Mouse (Mus musculus): ENCODE measurements around the gene Purb. TPM values are rescaled to one million over a fixed set of nuclear protein-coding genes. Genes with fewer than 3 reads are reported as not detected.

Purb gene
- polyA plus RNA-seq, 1 experiment = 52.0 TPM

GRCm38 (mm10) chr11:6489257-6489656 is 13.5 kb upstream of the Purb start:
- H3K9me3 ChIP-seq (replicated peaks; ENCODE audit: control insufficient read depth, insufficient read depth, low read length, poor library complexity, severe bottlenecking) = no peaks in the 10 kb centered on the region
- no peak overlapping the region for H3K9ac ChIP-seq (ENCODE audit: low read depth, poor library complexity, severe bottlenecking)
- TF ChIP-seq POLR2A (IDR thresholded peaks at IDR 0.05; ENCODE audit: insufficient read depth, low read length) = no peak
- no peak for TF ChIP-seq CTCF (IDR thresholded peaks at IDR 0.05; ENCODE audit: low read depth, low read length)
- TF ChIP-seq EP300 (IDR thresholded peaks at IDR 0.05; ENCODE audit: insufficient read depth, low read depth, low read length) = no peak
- peak overlapping the region; percentile 29 for H3K27ac ChIP-seq (ENCODE audit: insufficient read depth, low read length)
- no peaks in the 10 kb centered on the region for H3K27me3 ChIP-seq (ENCODE audit: control insufficient read depth, insufficient read depth, low read length, poor library complexity, severe bottlenecking)
- H3K4me3 ChIP-seq (ENCODE audit: low read depth, low read length) = no peak overlapping the region
- no peaks in the 10 kb centered on the region for H3K36me3 ChIP-seq (ENCODE audit: control insufficient read depth, insufficient read depth, low read length, poor library complexity, severe bottlenecking)
- peaks cover 3% of the 10 kb centered on the region for H3K4me1 ChIP-seq (ENCODE audit: control insufficient read depth, insufficient read depth, low read length)

DNA sequence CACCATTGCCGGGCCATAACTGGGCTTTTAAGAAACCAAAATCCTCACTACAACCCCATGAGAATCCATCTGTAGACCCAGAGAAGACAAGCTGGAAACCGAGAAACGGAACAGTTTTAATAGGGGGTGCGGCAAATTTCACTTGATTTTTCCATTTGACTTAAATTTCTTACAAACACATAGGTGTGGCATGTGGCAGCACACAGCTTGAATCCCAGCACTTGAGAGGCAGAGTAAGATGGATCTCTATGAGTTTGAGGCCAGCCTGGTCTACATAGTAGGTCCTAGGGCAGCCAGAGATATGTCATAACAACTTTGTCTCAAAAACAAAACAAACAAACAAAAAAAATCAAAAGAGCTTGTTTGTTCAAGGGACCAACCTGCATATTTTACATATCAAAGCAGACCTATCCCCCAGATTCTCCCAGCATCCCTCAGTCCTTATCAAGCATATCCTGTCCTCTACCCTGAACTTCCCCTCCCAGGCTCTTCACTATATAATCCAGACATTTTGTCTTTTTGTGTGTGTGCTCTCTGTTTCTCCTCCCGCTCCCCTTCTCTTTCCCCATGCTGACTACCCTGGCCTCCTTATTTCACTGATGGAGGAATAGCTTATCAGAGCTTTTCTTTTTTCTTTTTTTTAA is 12.4 kb upstream of the Purb start:
- Histone ChIP-seq H3K27ac (ENCODE audit: insufficient read depth, low read length) (peak overlapping the region; percentile 82), H3K36me3 (ENCODE audit: control insufficient read depth, insufficient read depth, low read length, poor library complexity, severe bottlenecking) (no peaks in the 10 kb centered on the region), H3K9ac (ENCODE audit: low read depth, poor library complexity, severe bottlenecking) (peak overlapping the region; percentile 4), H3K4me1 (ENCODE audit: control insufficient read depth, insufficient read depth, low read length) (peaks cover 3% of the 10 kb centered on the region), H3K27me3 (ENCODE audit: control insufficient read depth, insufficient read depth, low read length, poor library complexity, severe bottlenecking) (no peaks in the 10 kb centered on the region), H3K9me3 (replicated peaks; ENCODE audit: control insufficient read depth, insufficient read depth, low read length, poor library complexity, severe bottlenecking) (no peaks in the 10 kb centered on the region), H3K4me3 (ENCODE audit: low read depth, low read length) (no peak overlapping the region)
- no peak for TF ChIP-seq EP300 (IDR thresholded peaks at IDR 0.05; ENCODE audit: insufficient read depth, low read depth, low read length)
- TF ChIP-seq CTCF (IDR thresholded peaks at IDR 0.05; ENCODE audit: low read depth, low read length) = no peak
- TF ChIP-seq POLR2A (IDR thresholded peaks at IDR 0.05; ENCODE audit: insufficient read depth, low read length) = no peak

DNA sequence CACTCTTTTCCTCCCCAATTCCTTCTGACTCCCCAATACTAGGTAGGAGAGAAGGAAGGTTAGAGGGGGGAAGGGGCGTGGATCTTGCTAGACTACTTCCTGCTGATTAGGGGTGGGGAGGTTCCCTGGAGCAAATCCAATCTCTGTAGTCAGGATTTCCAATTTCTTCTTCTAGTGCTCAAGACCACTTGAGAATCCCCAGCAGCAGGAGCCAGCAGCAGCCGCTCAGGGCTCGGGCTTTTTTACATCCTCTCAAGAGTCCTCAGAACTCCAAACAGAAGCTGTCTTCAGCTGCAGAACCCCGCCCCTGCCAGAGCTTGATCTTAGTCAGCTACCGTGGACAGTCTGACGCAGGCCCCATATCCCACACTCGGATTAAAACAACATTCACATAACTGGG is 11.8 kb upstream of the Purb start:
- TF ChIP-seq EP300 (IDR thresholded peaks at IDR 0.05; ENCODE audit: insufficient read depth, low read depth, low read length) (no peak), CTCF (IDR thresholded peaks at IDR 0.05; ENCODE audit: low read depth, low read length) (no peak), POLR2A (IDR thresholded peaks at IDR 0.05; ENCODE audit: insufficient read depth, low read length) (no peak)
- H3K4me1 ChIP-seq (ENCODE audit: control insufficient read depth, insufficient read depth, low read length) = peaks cover 3% of the 10 kb centered on the region
- H3K9me3 ChIP-seq (replicated peaks; ENCODE audit: control insufficient read depth, insufficient read depth, low read length, poor library complexity, severe bottlenecking) = no peaks in the 10 kb centered on the region
- peak overlapping the region; percentile 14; the same call in 1 of the 2 replicates for H3K4me3 ChIP-seq (ENCODE audit: low read depth, low read length)
- H3K27ac ChIP-seq (ENCODE audit: insufficient read depth, low read length) = peak overlapping the region; percentile 82
- H3K27me3 ChIP-seq (ENCODE audit: control insufficient read depth, insufficient read depth, low read length, poor library complexity, severe bottlenecking) = no peaks in the 10 kb centered on the region
- peak overlapping the region; percentile 4 for H3K9ac ChIP-seq (ENCODE audit: low read depth, poor library complexity, severe bottlenecking)
- H3K36me3 ChIP-seq (ENCODE audit: control insufficient read depth, insufficient read depth, low read length, poor library complexity, severe bottlenecking) = no peaks in the 10 kb centered on the region

- Histone ChIP-seq H3K27ac (ENCODE audit: insufficient read depth, low read length) (peak overlapping the region; percentile 82), H3K4me3 (ENCODE audit: low read depth, low read length) (0 out of 2 replicates have a peak overlapping the region, but pooled peaks have one; percentile 15), H3K9me3 (replicated peaks; ENCODE audit: control insufficient read depth, insufficient read depth, low read length, poor library complexity, severe bottlenecking) (no peaks in the 10 kb centered on the region), H3K36me3 (ENCODE audit: control insufficient read depth, insufficient read depth, low read length, poor library complexity, severe bottlenecking) (no peaks in the 10 kb centered on the region), H3K27me3 (ENCODE audit: control insufficient read depth, insufficient read depth, low read length, poor library complexity, severe bottlenecking) (no peaks in the 10 kb centered on the region), H3K9ac (ENCODE audit: low read depth, poor library complexity, severe bottlenecking) (peak overlapping the region; percentile 4; the same call in 1 of the 2 replicates), H3K4me1 (ENCODE audit: control insufficient read depth, insufficient read depth, low read length) (peaks cover 3% of the 10 kb centered on the region)
- TF ChIP-seq POLR2A (IDR thresholded peaks at IDR 0.05; ENCODE audit: insufficient read depth, low read length) (no peak), EP300 (IDR thresholded peaks at IDR 0.05; ENCODE audit: insufficient read depth, low read depth, low read length) (peak; percentile 48; the same call in 1 of the 2 replicates), CTCF (IDR thresholded peaks at IDR 0.05; ENCODE audit: low read depth, low read length) (no peak)
Measured at GRCm38 (mm10) chr11:6486916-6487315, 11.2 kb upstream of the Purb start.

DNA sequence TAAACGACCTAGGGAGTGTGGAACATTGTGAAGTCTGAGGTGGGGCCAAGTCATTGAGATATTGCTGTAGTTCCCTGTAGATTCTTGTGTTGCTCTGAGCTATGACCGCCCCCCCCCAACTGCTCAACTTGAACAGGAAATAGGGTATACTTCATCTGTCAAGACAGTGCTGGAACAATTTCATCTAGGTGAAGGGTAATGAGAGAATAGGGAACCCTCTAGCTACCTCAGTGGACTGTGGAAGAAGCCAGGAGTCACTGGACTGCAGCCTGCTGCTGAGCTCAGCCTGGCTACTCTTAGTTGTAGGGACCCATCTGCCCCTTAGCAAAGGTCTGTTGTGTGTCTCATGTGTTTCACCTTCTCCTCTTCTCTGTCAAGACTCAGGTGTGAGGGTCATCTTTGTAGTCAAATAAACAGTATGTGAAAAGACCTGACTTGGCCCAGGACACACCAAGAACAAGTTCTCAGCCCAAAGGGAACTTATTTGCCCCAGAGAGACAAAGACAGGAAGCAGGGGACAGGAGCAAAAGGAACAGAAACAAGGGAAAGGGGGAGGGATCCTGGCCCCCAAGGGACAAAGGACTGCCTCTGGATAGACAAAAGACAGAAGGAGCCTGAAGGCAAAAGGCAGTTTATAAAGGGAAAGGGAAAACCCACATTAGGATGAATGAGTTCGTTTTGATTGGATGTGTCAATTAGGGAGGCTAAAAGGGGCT is 8.7 kb upstream of the Purb start:
- no peak overlapping the region for H3K27ac ChIP-seq (ENCODE audit: insufficient read depth, low read length)
- TF ChIP-seq EP300 (IDR thresholded peaks at IDR 0.05; ENCODE audit: insufficient read depth, low read depth, low read length) (no peak), CTCF (IDR thresholded peaks at IDR 0.05; ENCODE audit: low read depth, low read length) (no peak), POLR2A (IDR thresholded peaks at IDR 0.05; ENCODE audit: insufficient read depth, low read length) (no peak)
- H3K9ac ChIP-seq (ENCODE audit: low read depth, poor library complexity, severe bottlenecking) = no peak overlapping the region
- no peaks in the 10 kb centered on the region for H3K27me3 ChIP-seq (ENCODE audit: control insufficient read depth, insufficient read depth, low read length, poor library complexity, severe bottlenecking)
- H3K4me3 ChIP-seq (ENCODE audit: low read depth, low read length) = no peak overlapping the region
- no peaks in the 10 kb centered on the region for H3K36me3 ChIP-seq (ENCODE audit: control insufficient read depth, insufficient read depth, low read length, poor library complexity, severe bottlenecking)
- no peaks in the 10 kb centered on the region for H3K9me3 ChIP-seq (replicated peaks; ENCODE audit: control insufficient read depth, insufficient read depth, low read length, poor library complexity, severe bottlenecking)
- peaks cover 3% of the 10 kb centered on the region for H3K4me1 ChIP-seq (ENCODE audit: control insufficient read depth, insufficient read depth, low read length)

- H3K4me3 ChIP-seq (ENCODE audit: low read depth, low read length) = no peak overlapping the region
- no peaks in the 10 kb centered on the region for H3K27me3 ChIP-seq (ENCODE audit: control insufficient read depth, insufficient read depth, low read length, poor library complexity, severe bottlenecking)
- no peaks in the 10 kb centered on the region for H3K36me3 ChIP-seq (ENCODE audit: control insufficient read depth, insufficient read depth, low read length, poor library complexity, severe bottlenecking)
- H3K9ac ChIP-seq (ENCODE audit: low read depth, poor library complexity, severe bottlenecking) = no peak overlapping the region
- H3K27ac ChIP-seq (ENCODE audit: insufficient read depth, low read length) = no peak overlapping the region
- peaks cover 3% of the 10 kb centered on the region for H3K4me1 ChIP-seq (ENCODE audit: control insufficient read depth, insufficient read depth, low read length)
- TF ChIP-seq CTCF (IDR thresholded peaks at IDR 0.05; ENCODE audit: low read depth, low read length) (no peak), POLR2A (IDR thresholded peaks at IDR 0.05; ENCODE audit: insufficient read depth, low read length) (no peak), EP300 (IDR thresholded peaks at IDR 0.05; ENCODE audit: insufficient read depth, low read depth, low read length) (no peak)
- no peaks in the 10 kb centered on the region for H3K9me3 ChIP-seq (replicated peaks; ENCODE audit: control insufficient read depth, insufficient read depth, low read length, poor library complexity, severe bottlenecking)
Measured at GRCm38 (mm10) chr11:6483103-6483502, 7.4 kb upstream of the Purb start.
